Mouse (Mus musculus) heart, embryonic 11.5 days (tissue): Measurements from ENCODE around the gene Slc25a30. TPM values are rescaled to one million over a fixed set of nuclear protein-coding genes. Genes with fewer than 3 reads are reported as not detected.

Experiments
- ATAC-seq: fragments of 200-750 bp; cut with Nextera tagmentation; replicated peaks from 2 replicates; pipeline ENCODE4 v1.8.0; 2017; ENCODE audit warnings: moderate library complexity; ENCODE audit not compliant: insufficient number of reproducible peaks, low FRiP score, low TSS enrichment
- H3K27ac ChIP-seq: fragments of 300-500 bp; sonication (generic); 2 replicates; pipeline ENCODE4 v1.5.1; 2014; ENCODE audit warnings: mild to moderate bottlenecking, low read depth, low read length
- H3K27me3 ChIP-seq: fragments of 300-500 bp; sonication (generic); 2 replicates; pipeline ENCODE4 v1.6.1; 2014; ENCODE audit warnings: mild to moderate bottlenecking, low read length, mixed read lengths; ENCODE audit not compliant: control insufficient read depth, insufficient read depth
- H3K36me3 ChIP-seq: fragments of 300-500 bp; sonication (generic); 2 replicates; pipeline ENCODE4 v1.6.1; 2014; ENCODE audit warnings: mild to moderate bottlenecking, low read length, moderate library complexity, mixed read lengths; ENCODE audit not compliant: control insufficient read depth, insufficient read depth
- H3K4me1 ChIP-seq: fragments of 300-500 bp; sonication (generic); 2 replicates; pipeline ENCODE4 v1.6.1; 2014; ENCODE audit warnings: low read length; ENCODE audit not compliant: control insufficient read depth, insufficient read depth
- H3K4me2 ChIP-seq: fragments of 300-500 bp; sonication (generic); 2 replicates; pipeline ENCODE4 v1.6.1; 2014; ENCODE audit warnings: mild to moderate bottlenecking, moderate library complexity
- H3K4me3 ChIP-seq: fragments of 300-500 bp; sonication (generic); 2 replicates; pipeline ENCODE4 v1.5.1; 2014; ENCODE audit warnings: low read depth, low read length
- H3K9ac ChIP-seq: fragments of 300-500 bp; sonication (generic); 2 replicates; pipeline ENCODE4 v1.6.1; 2014; ENCODE audit warnings: mild to moderate bottlenecking, low read depth, low read length, moderate library complexity
- H3K9me3 ChIP-seq: fragments of 300-500 bp; sonication (generic); replicated peaks from 2 replicates; pipeline ENCODE4 v1.6.1; 2016; ENCODE audit warnings: low read length; ENCODE audit not compliant: control insufficient read depth
- WGBS: fragments of 180-500 bp; shearing (Covaris S2); extraction: QIAGEN DNeasy Blood & Tissue Kit; methylation state at CpG from one replicate; pipeline ENCODE4 v1.1.7; 2014; ENCODE audit not compliant: insufficient replicate concordance; 5-methylcytosine and 5-hydroxymethylcytosine counted together
- polyA plus RNA-seq: library from polyadenylated mRNA; unstranded; fragments of >200 nt; fragmentation: Nextera tagmentation; extraction: Ambion mirVana; gene quantifications from 2 replicates; pipeline ENCODE4 v1.2.1, GENCODE M21; 2014

The Slc25a30 gene
- polyA plus RNA-seq, 1 experiment from 2014 or later: 7.2 TPM

GRCm38 (mm10) chr14:75761028-75761805 is 25.6 kb downstream of the Slc25a30 start:
- 50% methylated on average over 10 of the region's 10 CpGs for WGBS
- Histone ChIP-seq H3K4me1 (no peaks in the 10 kb centered on the region), H3K27me3 (no peaks in the 10 kb centered on the region), H3K9ac (no peak overlapping the region), H3K4me3 (no peak overlapping the region), H3K4me2 (no peak overlapping the region), H3K36me3 (no peaks in the 10 kb centered on the region), H3K27ac (no peak overlapping the region), H3K9me3 (no peaks in the 10 kb centered on the region)
- ATAC-seq: no peak

DNA sequence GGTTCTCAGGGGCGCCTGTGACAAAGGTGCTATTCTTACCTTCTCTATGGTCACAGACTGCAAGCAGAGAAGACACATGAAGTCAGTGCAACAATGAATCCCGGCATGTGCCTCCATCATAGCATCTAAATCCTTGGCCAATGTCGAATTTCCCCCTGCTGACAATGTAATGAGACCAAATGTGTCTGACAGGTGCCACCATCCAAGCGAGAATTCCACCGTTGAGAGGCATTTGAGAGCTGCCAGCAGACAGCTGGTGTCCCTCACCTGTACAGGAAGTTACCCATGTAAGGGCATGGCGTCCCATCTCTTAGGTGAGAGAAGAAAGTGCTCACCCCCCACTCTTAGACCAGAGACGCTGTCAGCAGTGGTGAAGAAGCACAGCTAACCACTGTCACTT is 28.4 kb downstream of the Slc25a30 start:
- 66% methylated on average over 7 of the region's 7 CpGs for WGBS
- no peak overlapping the region for H3K4me2 ChIP-seq
- H3K9me3 ChIP-seq: no peaks in the 10 kb centered on the region
- H3K27me3 ChIP-seq: no peaks in the 10 kb centered on the region
- H3K4me3 ChIP-seq: no peak overlapping the region
- H3K4me1 ChIP-seq: peaks cover 2% of the 10 kb centered on the region
- no peak overlapping the region for H3K27ac ChIP-seq
- no peak overlapping the region for H3K9ac ChIP-seq
- no peak for ATAC-seq
- no peaks in the 10 kb centered on the region for H3K36me3 ChIP-seq

- H3K9me3 ChIP-seq: no peaks in the 10 kb centered on the region
- no peak for ATAC-seq
- no peak overlapping the region for H3K9ac ChIP-seq
- H3K4me3 ChIP-seq: no peak overlapping the region
- no peak overlapping the region for H3K4me2 ChIP-seq
- H3K4me1 ChIP-seq: peaks cover 7% of the 10 kb centered on the region
- H3K36me3 ChIP-seq: no peaks in the 10 kb centered on the region
- no peaks in the 10 kb centered on the region for H3K27me3 ChIP-seq
- WGBS: 71% methylated on average over 2 of the region's 2 CpGs
- H3K27ac ChIP-seq: no peak overlapping the region
Measured at GRCm38 (mm10) chr14:75757821-75758220, 29.0 kb downstream of the Slc25a30 start.

DNA sequence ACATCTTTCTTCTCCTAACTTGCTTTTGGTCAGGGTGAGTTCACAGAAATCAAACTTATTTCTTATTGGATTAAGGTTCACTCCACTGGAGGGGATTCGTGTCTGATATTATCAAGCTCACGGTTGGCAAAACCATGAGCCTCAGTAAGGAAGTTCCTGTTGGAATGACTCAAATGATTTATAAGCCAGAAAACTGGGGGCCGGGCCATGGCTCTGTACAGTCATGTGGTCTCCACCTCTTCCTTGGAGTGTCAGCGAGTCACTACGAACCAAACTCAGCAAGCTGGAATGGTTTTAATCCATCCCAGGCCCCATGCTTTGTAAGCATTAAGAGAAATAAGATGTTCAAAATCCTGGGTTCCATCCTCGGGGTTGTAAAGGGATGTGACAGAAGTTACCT is 29.9 kb downstream of the Slc25a30 start:
- H3K4me2 ChIP-seq: no peak overlapping the region
- H3K4me3 ChIP-seq: no peak overlapping the region
- 78% methylated on average over 6 of the region's 6 CpGs for WGBS
- H3K27me3 ChIP-seq: no peaks in the 10 kb centered on the region
- H3K27ac ChIP-seq: no peak overlapping the region
- no peak for ATAC-seq
- H3K36me3 ChIP-seq: no peaks in the 10 kb centered on the region
- H3K4me1 ChIP-seq: peaks cover 15% of the 10 kb centered on the region
- no peaks in the 10 kb centered on the region for H3K9me3 ChIP-seq
- H3K9ac ChIP-seq: no peak overlapping the region

DNA sequence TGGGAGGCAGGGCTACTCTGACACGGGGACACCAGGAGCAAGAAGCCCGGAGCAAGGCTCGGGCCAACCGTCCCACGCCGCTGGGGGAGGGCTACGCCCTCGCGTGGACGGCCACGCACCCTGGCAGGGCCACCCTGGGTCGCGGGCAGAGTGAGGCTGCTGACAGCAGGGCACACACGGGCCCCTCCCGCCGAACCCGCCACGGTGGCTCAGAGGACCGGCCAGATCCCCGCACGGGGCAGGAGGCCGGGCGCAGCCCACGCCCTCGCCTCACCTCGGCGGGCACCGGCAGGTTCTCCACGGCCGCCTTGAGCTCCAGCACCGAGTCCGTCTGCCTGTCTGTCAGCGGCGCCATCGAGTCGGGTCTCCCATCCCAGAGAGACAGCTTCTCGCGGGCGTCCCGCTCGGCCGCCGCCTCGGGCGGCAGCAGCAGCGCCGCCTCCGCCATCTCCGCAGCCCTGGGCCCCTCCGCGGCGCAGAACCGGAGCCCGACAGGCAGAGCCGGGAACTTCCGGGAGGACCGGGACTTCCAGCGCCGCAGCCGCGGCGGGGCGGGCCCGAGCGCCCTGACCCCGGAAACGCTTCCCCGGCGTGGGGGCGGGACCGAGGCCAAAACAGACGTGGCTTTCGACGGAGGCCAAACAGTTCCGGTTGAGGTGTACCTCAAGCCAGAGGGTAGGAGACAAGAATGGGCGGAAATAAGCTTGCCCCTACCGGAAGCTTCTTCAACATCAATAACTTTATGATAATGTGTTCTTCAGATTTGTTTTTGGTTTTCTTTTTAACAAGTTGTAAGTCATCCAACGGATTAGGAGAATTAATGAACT is 32.6 kb downstream of the Slc25a30 start, which contains the start of gene Cog3:
Cog3 (minus strand) TSS at position 527 of the 827 bp plus-strand sequence.
- H3K27ac ChIP-seq: peak within 1 kb of the TSS; percentile 82
- H3K9me3 ChIP-seq: no peaks in the 10 kb centered on the region
- H3K36me3 ChIP-seq: no peaks in the 10 kb centered on the region
- H3K27me3 ChIP-seq: no peaks in the 10 kb centered on the region
- H3K4me3 ChIP-seq: peak within 1 kb of the TSS; percentile 92
- H3K4me1 ChIP-seq: peaks cover 19% of the 10 kb centered on the region
- peak within 1 kb of the TSS; percentile 79 for H3K4me2 ChIP-seq
- peak; percentile 95 for ATAC-seq
- peak within 1 kb of the TSS; percentile 79 for H3K9ac ChIP-seq
- under 1% methylated on average over 77 of the region's 78 CpGs for WGBS

- no peaks in the 10 kb centered on the region for H3K36me3 ChIP-seq
- H3K9me3 ChIP-seq: no peaks in the 10 kb centered on the region
- no peak for ATAC-seq
- whole genome bisulfite sequencing: 54% methylated on average over 8 of the region's 8 CpGs
- H3K27me3 ChIP-seq: no peaks in the 10 kb centered on the region
- H3K9ac ChIP-seq: peak overlapping the region; percentile 79; the same call in 1 of the 2 replicates
- H3K4me2 ChIP-seq: peak overlapping the region; percentile 79
- H3K27ac ChIP-seq: no peak overlapping the region
- H3K4me1 ChIP-seq: peaks cover 19% of the 10 kb centered on the region
- peak overlapping the region; percentile 92 for H3K4me3 ChIP-seq
Measured at GRCm38 (mm10) chr14:75753206-75753605, 33.6 kb downstream of the Slc25a30 start.

DNA sequence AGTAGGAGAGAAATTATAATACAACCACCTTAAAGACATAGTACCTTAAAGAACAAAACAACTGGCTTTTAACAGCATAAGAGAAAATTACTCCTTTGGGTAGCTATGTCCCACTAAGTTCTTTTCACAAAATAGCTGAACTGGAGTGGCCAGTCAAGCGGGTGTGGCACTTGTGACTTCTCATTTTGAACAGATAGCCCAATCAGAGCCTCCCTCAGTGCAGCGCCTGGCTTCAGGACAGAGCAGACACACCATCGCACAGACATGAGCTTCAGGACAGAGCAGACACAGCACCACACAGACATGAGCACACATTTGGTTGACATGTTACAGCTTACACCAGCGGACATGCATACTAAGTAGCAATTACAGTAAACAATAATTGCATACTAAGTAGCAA is 35.8 kb downstream of the Slc25a30 start:
- Histone ChIP-seq H3K4me2 (no peak overlapping the region), H3K36me3 (0 out of 2 replicates have a peak, but pooled peaks cover 6% of the 10 kb centered on the region), H3K27me3 (no peaks in the 10 kb centered on the region), H3K9me3 (no peaks in the 10 kb centered on the region), H3K4me1 (peaks cover 19% of the 10 kb centered on the region), H3K9ac (no peak overlapping the region), H3K27ac (no peak overlapping the region), H3K4me3 (no peak overlapping the region)
- no peak for ATAC-seq
- 76% methylated on average over 4 of the region's 4 CpGs for WGBS

- H3K27ac ChIP-seq: no peak overlapping the region
- no peak overlapping the region for H3K9ac ChIP-seq
- no peak overlapping the region for H3K4me3 ChIP-seq
- H3K36me3 ChIP-seq: 0 out of 2 replicates have a peak, but pooled peaks cover 6% of the 10 kb centered on the region
- no peak overlapping the region for H3K4me2 ChIP-seq
- no peaks in the 10 kb centered on the region for H3K9me3 ChIP-seq
- ATAC-seq: no peak
- H3K27me3 ChIP-seq: no peaks in the 10 kb centered on the region
- WGBS: 86% methylated on average over 4 of the region's 4 CpGs
- peaks cover 19% of the 10 kb centered on the region for H3K4me1 ChIP-seq
Measured at GRCm38 (mm10) chr14:75749123-75749522, 37.7 kb downstream of the Slc25a30 start.
